Mouse (Mus musculus): Measurements from ENCODE around the gene Gucy2e.

The Gucy2e gene

GRCm38 (mm10) chr11:69236061-69236925 lies 543 bp downstream of the Gucy2e start:
- DNase-seq (ENCODE audit: low spot score) = no peak

DNA sequence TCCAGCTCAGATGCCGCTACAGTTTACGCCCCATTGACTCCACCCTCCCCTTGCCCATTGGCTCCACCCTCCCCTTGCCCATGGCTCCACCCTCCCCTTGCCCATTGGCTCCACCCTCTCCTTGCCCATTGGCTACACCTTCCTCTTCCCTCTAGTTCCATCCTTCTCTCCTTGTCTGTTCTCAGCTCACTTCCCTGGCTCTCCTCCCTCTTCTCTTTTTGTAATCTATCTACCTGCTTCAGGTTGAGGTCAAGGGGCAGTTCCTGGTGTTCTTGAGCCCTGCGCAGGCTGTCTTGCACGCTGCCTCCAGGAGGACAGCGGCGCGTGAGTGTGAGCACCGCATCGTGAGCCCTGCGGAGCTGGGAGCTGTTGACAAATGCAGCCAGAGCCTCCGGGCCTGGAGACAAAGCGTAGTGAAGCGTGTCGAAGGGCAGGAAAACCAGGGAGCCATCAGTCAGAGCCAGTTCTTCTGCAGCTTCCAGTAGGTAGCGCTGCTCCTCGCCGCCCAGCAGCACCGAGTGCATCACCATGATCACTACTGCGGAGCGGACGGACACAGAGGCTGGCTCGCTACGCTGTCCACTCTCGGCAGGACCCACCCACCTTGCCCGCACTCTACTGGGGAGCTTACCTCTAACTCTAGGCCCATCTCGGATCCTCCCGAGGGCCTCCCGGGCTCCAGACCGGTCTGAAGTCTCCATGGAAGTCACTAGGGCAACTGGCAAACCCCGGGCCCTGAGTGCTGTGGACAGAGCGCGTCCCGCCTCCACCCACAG lies 1.4 kb downstream of the Gucy2e start:
- DNase-seq (ENCODE audit: low spot score) = peak; percentile 69

DNA sequence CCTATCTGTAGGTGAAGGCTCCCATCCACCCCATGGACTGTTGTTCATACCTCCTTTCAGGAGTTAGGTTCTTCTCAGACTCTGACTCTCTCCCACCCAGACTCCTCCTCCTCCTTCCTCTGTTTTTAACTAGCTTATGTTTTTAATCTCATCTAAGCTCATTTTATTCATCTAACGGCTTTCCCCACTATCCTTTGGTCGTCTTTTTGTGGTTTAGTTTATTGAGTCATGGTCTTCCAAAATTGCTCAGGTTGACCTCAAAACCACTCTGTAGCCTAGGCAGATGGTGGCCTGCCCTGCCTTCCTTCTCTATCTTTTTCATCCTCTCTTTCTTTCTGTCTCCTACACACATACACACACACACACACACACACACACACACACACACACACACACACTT lies 3.7 kb downstream of the Gucy2e start:
- no peak for DNase-seq (ENCODE audit: low spot score)

DNA sequence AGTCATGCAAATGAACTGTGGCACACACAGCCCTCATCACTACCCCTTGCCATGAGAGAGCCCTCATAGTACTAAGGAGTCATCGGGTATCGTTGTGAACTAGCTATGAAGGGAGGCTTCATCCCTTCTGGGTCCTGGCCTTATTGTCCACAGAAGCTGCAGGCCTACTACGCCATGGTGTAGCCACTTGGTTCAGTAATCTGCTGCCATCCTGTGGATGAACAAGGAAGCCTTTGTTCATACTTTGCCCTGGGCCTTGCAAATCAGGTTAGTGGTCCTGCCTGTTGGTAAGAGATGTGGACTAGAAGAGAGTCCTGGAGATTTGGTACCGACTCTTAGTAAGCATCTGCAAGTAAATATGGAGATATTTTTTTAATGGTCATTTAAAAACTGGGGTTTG lies 6.4 kb downstream of the Gucy2e start:
- DNase-seq (ENCODE audit: low spot score) = no peak

DNA sequence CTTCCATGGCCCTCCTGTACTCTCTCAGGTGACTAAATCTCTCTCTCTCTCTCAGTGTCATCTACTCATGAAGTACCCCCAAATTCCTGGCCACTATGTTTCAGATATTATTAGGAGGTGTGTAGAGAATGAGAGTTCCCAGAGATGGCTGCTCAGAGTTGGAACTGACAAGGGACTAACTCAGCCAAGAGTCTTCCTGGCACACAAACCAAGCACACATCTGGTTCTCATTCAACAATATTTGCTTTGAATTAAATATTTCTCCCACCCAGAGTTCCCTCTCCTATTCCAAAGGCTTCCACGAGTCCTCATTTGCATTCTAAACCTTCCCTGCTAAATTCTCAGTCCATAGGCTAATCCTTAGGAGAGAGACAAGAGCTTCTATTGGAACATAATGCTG lies 11.1 kb downstream of the Gucy2e start:
- no peak for DNase-seq (ENCODE audit: low spot score)

DNA sequence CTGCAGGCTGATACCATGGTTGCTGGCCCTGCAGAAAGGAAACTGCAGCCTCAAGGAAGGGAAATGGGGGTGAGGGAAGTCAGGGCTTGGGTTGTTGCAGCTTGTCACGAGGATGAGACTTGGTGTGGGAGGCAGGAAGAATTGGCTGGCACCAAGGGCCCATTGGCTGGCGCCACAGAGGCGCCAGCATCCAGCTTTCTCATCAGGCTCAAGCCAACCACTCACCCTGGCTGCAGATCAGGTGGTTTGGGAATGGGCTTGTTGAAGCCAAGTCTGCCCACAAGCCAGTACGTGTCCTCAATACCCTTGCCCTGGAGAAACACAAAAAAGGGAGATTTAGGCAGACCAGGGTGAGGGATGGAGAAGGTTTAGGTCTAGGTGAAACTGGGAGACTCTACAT lies 13.7 kb downstream of the Gucy2e start:
- DNase-seq (ENCODE audit: low spot score) = no peak

DNA sequence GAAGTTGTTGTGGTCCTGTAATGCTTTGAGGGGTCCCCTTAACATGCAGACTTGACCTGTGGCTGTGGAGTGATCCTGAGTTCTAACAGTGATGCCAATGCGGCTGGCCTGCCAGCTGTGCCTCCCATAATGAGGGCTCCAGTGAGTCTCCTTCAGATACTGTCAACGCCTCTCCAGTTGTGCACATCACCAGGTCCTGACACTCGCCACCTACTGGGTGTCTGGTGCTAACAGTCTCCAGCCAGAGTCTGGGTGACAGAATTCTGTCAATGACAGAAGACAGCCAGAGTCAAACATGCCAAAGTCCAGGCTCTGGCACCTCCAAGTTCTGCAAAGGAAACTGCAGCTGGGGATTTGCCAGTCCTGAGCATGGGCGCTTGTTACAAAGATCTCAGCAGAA lies 15.8 kb downstream of the Gucy2e start:
- DNase-seq (ENCODE audit: low spot score) = no peak

- DNase-seq (ENCODE audit: low spot score) = no peak
Measured at GRCm38 (mm10) chr11:69218661-69219060, 18.2 kb downstream of the Gucy2e start.

- DNase-seq (ENCODE audit: low spot score) = no peak
Measured at GRCm38 (mm10) chr11:69217411-69217810, 19.4 kb downstream of the Gucy2e start.

DNA sequence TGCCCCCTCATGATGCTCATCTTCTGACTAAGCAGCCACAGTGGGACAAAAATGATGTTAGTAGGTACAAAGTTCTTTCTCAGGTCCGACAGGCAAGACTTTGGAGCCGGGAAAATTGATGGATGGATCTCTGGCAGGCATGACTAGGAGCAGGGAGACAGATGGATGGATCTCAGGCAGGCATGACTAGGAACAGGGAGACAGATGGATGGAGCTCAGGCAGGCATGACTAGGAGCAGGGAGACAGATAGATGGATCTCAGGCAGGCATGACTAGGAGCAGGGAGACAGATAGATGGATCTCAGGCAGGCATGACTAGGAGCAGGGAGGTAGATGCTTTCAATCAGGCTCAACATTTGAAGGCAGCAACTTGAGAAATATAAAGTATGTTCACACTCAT lies 25.4 kb downstream of the Gucy2e start:
- DNase-seq (ENCODE audit: low spot score) = no peak

DNA sequence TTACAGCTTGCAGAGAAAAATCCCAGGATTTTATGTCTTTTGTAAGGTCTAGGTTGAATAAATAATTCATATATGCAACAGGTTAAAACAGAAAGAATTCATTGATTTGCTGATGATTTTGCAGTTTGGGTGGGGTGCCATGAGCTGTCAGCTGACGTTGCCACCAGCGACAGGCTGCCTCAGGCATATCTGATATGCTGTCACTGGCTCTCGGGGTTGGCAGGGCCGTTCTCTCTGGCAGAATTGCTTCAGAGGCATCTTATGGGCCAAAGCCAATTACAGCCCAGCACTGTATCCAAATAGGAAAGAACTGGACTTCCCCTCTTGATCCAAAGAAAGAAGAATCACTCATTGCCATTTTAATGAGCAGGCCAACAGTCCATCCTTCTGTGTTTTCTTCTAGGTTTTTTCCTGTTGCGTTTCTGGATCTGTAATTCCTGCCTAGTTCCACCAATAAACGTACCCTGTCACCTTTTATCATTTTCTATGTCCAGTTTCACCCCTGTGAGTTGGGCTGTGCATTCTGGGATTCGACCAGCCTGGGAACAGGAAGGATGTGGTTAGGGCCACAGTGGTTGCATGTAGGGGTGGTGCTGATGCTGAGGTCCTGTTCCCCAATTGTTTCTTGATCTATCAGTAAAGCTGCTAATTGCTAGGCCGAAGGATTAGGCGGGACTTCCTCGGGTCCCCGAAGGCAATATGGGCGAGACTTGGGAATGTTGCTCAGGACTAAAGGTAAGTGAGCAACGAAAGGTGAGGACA lies 34.2 kb downstream of the Gucy2e start:
- DNase-seq (ENCODE audit: low spot score) = no peak

- no peak for DNase-seq (ENCODE audit: low spot score)
Measured at GRCm38 (mm10) chr11:69200231-69200630, 36.6 kb downstream of the Gucy2e start.

DNA sequence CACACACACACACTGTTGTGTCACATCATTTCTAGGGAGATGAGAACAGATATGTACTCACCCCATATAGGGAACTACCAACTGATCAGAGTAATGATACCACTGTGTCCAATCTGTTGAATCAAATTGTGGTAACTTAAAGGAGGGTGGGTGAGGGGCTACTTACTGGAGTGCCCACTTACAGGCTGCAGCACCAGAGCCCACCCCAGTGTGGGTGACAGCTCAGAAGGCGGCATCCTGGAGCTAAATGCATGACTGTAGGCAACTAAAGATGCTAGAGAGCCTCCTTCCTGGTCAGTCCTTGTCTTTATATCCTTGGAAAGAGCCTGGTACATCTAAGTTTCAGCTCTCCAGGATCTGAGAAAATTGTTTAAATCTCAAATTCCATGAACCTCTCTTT lies 37.6 kb downstream of the Gucy2e start:
- no peak for DNase-seq (ENCODE audit: low spot score)

- no peak for DNase-seq (ENCODE audit: low spot score)
Measured at GRCm38 (mm10) chr11:69197743-69198142, 39.1 kb downstream of the Gucy2e start, which contains the start of gene Alox8. Alox8 (minus strand) TSS chr11:69197843.

- no peak for DNase-seq (ENCODE audit: low spot score)
Measured at GRCm38 (mm10) chr11:69197194-69197593, 39.6 kb downstream of the Gucy2e start.

GRCm38 (mm10) chr11:69196766-69197165 lies 40.1 kb downstream of the Gucy2e start:
- no peak for DNase-seq (ENCODE audit: low spot score)

GRCm38 (mm10) chr11:69192840-69193239 lies 44.0 kb downstream of the Gucy2e start:
- DNase-seq (ENCODE audit: low spot score) = no peak

DNA sequence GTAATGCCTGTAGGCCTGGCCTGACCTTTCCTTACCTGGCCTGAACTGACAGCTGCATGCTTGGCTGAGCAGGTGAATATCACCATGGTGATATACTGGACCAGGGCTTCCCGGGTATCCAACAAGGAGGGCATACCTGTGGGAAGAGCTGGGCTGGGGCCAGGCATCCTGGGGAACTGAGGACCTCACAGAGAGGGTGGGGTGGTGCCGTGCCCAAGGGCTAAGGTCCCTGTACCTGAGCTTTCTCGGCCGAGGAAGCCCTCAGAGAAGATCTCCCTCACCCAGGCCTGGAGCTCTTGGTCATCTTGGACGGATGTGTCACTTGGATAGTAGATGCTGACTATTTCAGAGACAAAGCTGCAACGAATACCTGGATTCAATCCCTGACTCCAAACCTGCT lies 50.9 kb downstream of the Gucy2e start:
- DNase-seq (ENCODE audit: low spot score) = no peak

DNA sequence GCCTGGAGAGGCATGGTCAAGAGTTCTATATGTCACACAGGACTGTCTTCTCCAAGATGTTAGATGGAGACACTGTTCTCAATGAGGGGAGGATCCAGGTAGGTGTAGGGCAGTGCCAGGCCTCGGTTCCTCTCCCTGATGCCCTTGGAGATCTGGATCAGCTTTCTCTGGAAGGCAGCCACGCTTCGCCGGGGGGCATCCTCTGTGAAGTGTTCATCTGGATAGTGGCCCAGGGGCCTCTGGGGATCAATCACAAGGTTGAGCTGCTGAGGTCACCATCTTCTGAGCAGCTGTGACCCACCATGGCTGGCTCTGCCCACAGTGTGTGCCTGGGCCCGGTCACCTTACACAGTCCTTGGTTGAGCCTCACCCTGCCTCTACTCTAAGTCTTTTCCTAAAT lies 51.8 kb downstream of the Gucy2e start:
- DNase-seq (ENCODE audit: low spot score) = no peak

DNA sequence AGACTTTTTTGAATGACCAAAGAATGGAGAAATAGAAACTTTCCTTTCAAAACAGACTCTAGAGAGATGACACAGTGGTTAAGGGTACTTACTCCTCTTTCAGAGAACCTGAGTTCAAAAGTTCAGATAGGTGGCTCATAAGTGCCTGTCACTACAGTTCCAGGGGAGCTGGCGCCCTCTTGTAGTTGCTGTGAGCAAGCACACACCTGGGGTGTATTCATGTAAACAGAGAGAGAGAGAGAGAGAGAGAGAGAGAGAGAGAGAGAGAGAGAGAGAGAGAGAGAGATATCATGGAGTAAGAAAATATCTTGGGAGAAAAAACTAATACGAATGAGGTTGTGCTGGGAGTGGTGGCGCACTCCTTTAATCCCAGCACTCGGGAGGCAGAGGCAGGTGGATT lies 56.7 kb downstream of the Gucy2e start:
- no peak for DNase-seq (ENCODE audit: low spot score)

DNA sequence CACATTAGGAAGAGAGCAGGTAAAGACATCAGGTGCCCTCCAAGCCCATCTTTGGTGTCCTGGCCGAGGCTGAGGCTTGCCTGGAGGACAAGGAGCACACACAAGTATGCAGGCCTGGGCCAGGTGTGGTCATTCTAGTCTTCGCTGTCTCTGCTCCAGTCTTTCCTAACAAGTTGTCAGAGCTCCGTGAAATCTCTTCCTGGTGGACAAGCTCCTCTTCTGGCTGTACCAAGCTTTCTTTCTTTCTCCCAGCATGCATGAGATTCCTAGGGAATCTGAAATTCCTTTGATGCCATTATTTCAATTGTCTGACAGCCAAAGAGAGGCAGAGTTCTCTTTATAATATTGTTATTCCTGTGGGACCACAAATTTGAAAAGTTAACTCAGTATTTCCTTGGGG lies 57.3 kb downstream of the Gucy2e start:
- no peak for DNase-seq (ENCODE audit: low spot score)

- no peak for DNase-seq (ENCODE audit: low spot score)
Measured at GRCm38 (mm10) chr11:69178525-69178924, 58.3 kb downstream of the Gucy2e start.

- peak; percentile 50 for DNase-seq (ENCODE audit: low spot score)
Measured at GRCm38 (mm10) chr11:69174722-69175121, 62.1 kb downstream of the Gucy2e start.

Data from ovary, adult 18-20 months (tissue).